Mouse (Mus musculus): ENCODE results near the gene Atp2a3. TPM values are rescaled to one million over a fixed set of nuclear protein-coding genes. Genes with fewer than 3 reads are reported as not detected.
A peak's percentile ranks its signal among the peaks of the same experiment; 100 is the strongest.

Atp2a3 gene
- polyA plus RNA-seq, 1 experiment from 2014 or later = 0.74 TPM

GRCm38 (mm10) chr11:73014831-73015344, 53.9 kb downstream of the Atp2a3 start:
- Histone ChIP-seq H3K4me1 (ENCODE audit: control insufficient read depth, insufficient read depth, low read length) (no peaks in the 10 kb centered on the region), H3K9me3 (replicated peaks; ENCODE audit: control insufficient read depth, low read length) (no peaks in the 10 kb centered on the region), H3K4me2 (ENCODE audit: low read depth, low read length) (no peak overlapping the region), H3K36me3 (replicated peaks; ENCODE audit: control insufficient read depth, insufficient read depth, low read depth, low read length) (no peaks in the 10 kb centered on the region), H3K9ac (replicated peaks; ENCODE audit: low read length) (no peak overlapping the region), H3K4me3 (ENCODE audit: low read depth, low read length) (no peak overlapping the region), H3K27ac (replicated peaks; ENCODE audit: low read depth, low read length) (no peak overlapping the region), H3K27me3 (ENCODE audit: control insufficient read depth, insufficient read depth, low read length) (peaks cover 6% of the 10 kb centered on the region)
- WGBS = 84% methylated on average over 4 of the region's 4 CpGs
- no peak for ATAC-seq (replicated peaks; ENCODE audit: insufficient number of reproducible peaks, low FRiP score, low TSS enrichment, low read depth)
- DNase-seq (ENCODE audit: low spot score) = no peak

DNA sequence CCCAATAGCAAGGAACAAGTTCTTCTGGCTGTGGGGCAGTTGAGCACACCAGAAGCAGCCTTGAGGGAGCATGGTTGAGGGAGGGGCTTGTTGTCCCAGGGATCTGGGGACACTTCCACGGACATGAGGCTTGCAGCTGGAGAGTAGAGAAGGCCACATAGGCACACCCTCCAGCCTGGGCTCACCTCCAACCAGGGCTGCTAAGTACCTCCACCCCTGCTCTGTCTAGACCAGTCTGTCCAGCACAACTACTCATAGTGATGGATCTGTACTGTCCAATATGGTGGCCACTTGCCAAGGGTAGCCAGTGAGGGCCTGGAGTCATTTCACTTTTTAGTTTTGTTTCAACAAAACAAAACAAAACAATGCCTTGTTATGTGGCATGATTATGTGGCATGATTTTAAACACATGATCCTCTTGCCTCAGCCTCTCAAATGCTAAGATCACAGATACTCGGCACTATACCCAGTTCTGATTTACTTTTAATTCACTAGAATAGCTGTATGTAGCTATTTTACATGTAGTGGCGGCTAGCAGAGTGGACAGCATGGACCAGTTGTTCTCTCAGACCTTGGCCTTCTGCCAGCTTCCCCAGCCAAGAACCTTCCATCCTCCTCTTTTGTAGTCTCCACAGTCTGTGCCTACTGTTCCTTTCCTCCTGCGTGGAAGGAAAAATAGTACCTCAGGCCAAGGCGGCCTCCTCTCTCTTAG, 54.6 kb downstream of the Atp2a3 start:
- no peak for ATAC-seq (replicated peaks; ENCODE audit: insufficient number of reproducible peaks, low FRiP score, low TSS enrichment, low read depth)
- H3K9me3 ChIP-seq (replicated peaks; ENCODE audit: control insufficient read depth, low read length) = no peaks in the 10 kb centered on the region

DNA sequence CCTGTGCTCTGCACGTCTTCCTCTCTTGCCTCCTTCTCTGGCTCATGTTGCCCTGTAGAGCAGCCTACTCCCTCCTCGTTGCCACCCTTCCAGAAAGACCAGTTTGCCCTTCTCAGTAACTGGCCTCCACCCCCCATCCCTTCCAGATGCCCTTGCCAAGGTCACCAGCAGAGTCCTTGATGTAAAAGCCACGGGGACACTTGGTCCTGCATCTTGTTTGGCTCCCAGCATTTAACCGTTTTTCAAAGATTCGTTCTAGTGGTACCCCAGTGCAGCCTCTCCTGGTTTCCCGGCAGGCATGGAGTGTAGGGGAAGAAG, 55.1 kb downstream of the Atp2a3 start:
- no peaks in the 10 kb centered on the region for H3K9me3 ChIP-seq (replicated peaks; ENCODE audit: control insufficient read depth, low read length)
- no peak overlapping the region for H3K9ac ChIP-seq (replicated peaks; ENCODE audit: low read length)
- DNase-seq (ENCODE audit: low spot score) (no peak), ATAC-seq (replicated peaks; ENCODE audit: insufficient number of reproducible peaks, low FRiP score, low TSS enrichment, low read depth) (no peak)
- H3K4me1 ChIP-seq (ENCODE audit: control insufficient read depth, insufficient read depth, low read length) = no peaks in the 10 kb centered on the region
- H3K27ac ChIP-seq (replicated peaks; ENCODE audit: low read depth, low read length) = no peak overlapping the region
- H3K36me3 ChIP-seq (replicated peaks; ENCODE audit: control insufficient read depth, insufficient read depth, low read depth, low read length) = no peaks in the 10 kb centered on the region
- 71% methylated on average over 6 of the region's 6 CpGs for WGBS
- no peak overlapping the region for H3K4me3 ChIP-seq (ENCODE audit: low read depth, low read length)
- peaks cover 12% of the 10 kb centered on the region for H3K27me3 ChIP-seq (ENCODE audit: control insufficient read depth, insufficient read depth, low read length)
- H3K4me2 ChIP-seq (ENCODE audit: low read depth, low read length) = no peak overlapping the region

More for the DNA sequence above, 54.6 kb downstream of the Atp2a3 start:
- Histone ChIP-seq H3K27me3 (ENCODE audit: control insufficient read depth, insufficient read depth, low read length) (peaks cover 12% of the 10 kb centered on the region), H3K4me1 (ENCODE audit: control insufficient read depth, insufficient read depth, low read length) (no peaks in the 10 kb centered on the region), H3K4me3 (ENCODE audit: low read depth, low read length) (no peak overlapping the region), H3K9ac (replicated peaks; ENCODE audit: low read length) (no peak overlapping the region), H3K4me2 (ENCODE audit: low read depth, low read length) (no peak overlapping the region), H3K27ac (replicated peaks; ENCODE audit: low read depth, low read length) (no peak overlapping the region), H3K36me3 (replicated peaks; ENCODE audit: control insufficient read depth, insufficient read depth, low read depth, low read length) (no peaks in the 10 kb centered on the region)
- DNase-seq (ENCODE audit: low spot score) = no peak
- 77% methylated on average over 5 of the region's 5 CpGs for WGBS

GRCm38 (mm10) chr11:73018471-73019146, 57.6 kb downstream of the Atp2a3 start, which contains the start of gene Camkk1:
Camkk1 (plus strand) TSS chr11:73019008.
- 0% methylated on average over 57 of the region's 57 CpGs for WGBS
- H3K27ac ChIP-seq (replicated peaks; ENCODE audit: low read depth, low read length) = no peak within 1 kb of the TSS

DNA sequence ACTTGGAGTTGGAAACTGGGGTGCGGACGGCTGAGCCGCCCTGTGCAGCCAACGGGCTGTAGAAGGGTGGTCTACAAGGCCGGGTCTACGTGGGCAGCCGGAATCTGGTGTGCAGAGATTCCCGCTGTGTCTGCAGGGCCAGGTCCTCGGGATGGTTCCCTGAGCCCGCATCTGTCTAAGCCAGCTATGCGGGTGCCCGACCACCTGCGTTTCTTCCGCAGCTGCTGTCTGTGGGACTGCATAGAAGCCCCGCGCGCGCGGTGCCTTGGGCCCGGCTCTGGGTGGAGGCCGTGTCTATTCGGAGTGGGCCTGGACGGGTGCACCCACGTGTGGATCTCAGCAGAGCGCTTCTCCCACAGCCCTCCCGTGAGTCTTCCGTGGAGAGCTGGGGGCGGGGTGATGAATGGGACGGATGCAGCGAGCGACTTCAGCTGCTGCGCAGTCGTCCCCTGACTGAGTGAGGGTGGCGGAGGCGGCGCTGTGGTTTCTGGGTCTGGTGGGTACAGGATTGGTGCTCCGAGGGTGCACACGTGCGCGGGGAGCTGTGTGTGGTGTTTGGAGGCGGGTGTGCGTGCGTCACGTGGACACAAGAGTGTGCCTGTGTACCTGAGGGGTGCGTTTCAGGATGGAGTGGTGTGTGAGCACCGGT, 58.3 kb downstream of the Atp2a3 start:
- peak; percentile 41 for DNase-seq (ENCODE audit: low spot score)
- Histone ChIP-seq H3K27ac (replicated peaks; ENCODE audit: low read depth, low read length) (no peak overlapping the region), H3K4me2 (ENCODE audit: low read depth, low read length) (peak overlapping the region; percentile 98), H3K36me3 (replicated peaks; ENCODE audit: control insufficient read depth, insufficient read depth, low read depth, low read length) (no peaks in the 10 kb centered on the region), H3K9me3 (replicated peaks; ENCODE audit: control insufficient read depth, low read length) (no peaks in the 10 kb centered on the region), H3K9ac (replicated peaks; ENCODE audit: low read length) (peak overlapping the region; percentile 63), H3K27me3 (ENCODE audit: control insufficient read depth, insufficient read depth, low read length) (peaks cover 14% of the 10 kb centered on the region), H3K4me1 (ENCODE audit: control insufficient read depth, insufficient read depth, low read length) (no peaks in the 10 kb centered on the region), H3K4me3 (ENCODE audit: low read depth, low read length) (peak overlapping the region; percentile 58)
- ATAC-seq (replicated peaks; ENCODE audit: insufficient number of reproducible peaks, low FRiP score, low TSS enrichment, low read depth) = peak; percentile 57
- WGBS = 1% methylated on average over 46 of the region's 46 CpGs

More at GRCm38 (mm10) chr11:73018471-73019146, 57.6 kb downstream of the Atp2a3 start, which contains the start of gene Camkk1:
- no peaks in the 10 kb centered on the region for H3K36me3 ChIP-seq (replicated peaks; ENCODE audit: control insufficient read depth, insufficient read depth, low read depth, low read length)
- peak; percentile 94 for ATAC-seq (replicated peaks; ENCODE audit: insufficient number of reproducible peaks, low FRiP score, low TSS enrichment, low read depth)
- H3K9ac ChIP-seq (replicated peaks; ENCODE audit: low read length) = peak within 1 kb of the TSS; percentile 63
- peak within 1 kb of the TSS; percentile 98 for H3K4me2 ChIP-seq (ENCODE audit: low read depth, low read length)
- peaks cover 14% of the 10 kb centered on the region for H3K27me3 ChIP-seq (ENCODE audit: control insufficient read depth, insufficient read depth, low read length)
- DNase-seq (ENCODE audit: low spot score) = peak; percentile 94
- H3K9me3 ChIP-seq (replicated peaks; ENCODE audit: control insufficient read depth, low read length) = no peaks in the 10 kb centered on the region
- H3K4me3 ChIP-seq (ENCODE audit: low read depth, low read length) = peak within 1 kb of the TSS; percentile 58
- no peaks in the 10 kb centered on the region for H3K4me1 ChIP-seq (ENCODE audit: control insufficient read depth, insufficient read depth, low read length)

DNA sequence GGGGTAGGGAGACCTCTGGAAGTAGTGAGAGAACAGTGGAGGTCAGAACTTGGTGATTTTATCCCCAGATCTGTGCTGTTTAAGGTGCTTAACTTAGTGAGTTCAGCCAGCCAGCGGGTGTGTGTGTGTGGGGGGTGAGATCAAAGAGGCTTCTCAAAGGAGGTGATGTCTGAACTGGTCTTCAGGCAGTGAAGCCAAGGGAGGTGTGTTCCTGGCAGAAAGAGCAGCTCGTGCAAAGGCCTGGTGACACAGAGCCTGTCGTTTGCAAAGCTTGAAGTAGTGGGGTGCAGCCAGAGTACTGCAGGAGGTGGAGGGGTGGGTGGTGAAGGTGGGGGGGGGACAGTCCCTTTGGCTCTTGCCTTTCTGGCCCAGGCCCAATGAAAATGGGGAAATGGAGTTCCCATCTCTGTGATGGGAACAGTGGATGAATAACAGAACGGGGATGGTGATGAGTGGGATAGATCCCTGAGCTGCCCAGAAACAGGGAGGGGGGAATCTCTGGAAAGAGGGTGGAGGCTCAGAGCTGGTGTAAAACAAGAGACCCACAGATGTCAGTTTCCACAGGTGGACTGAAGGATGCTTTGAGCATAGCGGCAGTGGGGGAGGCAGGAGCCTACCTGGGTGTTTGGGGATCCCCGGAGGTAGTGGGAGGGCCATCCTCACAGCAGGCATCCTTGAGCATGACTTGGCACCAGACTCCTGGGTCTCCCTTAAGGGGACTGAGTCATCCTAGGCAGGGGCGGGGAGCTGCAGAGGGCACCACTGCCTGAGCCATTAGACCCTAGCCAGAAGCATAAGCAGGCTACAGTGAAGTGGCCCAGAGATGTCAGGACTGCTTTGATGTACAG, 60.2 kb downstream of the Atp2a3 start:
- WGBS = 52% methylated on average over 7 of the region's 7 CpGs
- Histone ChIP-seq H3K4me3 (ENCODE audit: low read depth, low read length) (no peak overlapping the region), H3K4me2 (ENCODE audit: low read depth, low read length) (no peak overlapping the region), H3K36me3 (replicated peaks; ENCODE audit: control insufficient read depth, insufficient read depth, low read depth, low read length) (no peaks in the 10 kb centered on the region), H3K9ac (replicated peaks; ENCODE audit: low read length) (no peak overlapping the region), H3K9me3 (replicated peaks; ENCODE audit: control insufficient read depth, low read length) (no peaks in the 10 kb centered on the region), H3K27me3 (ENCODE audit: control insufficient read depth, insufficient read depth, low read length) (peaks cover 14% of the 10 kb centered on the region), H3K27ac (replicated peaks; ENCODE audit: low read depth, low read length) (no peak overlapping the region), H3K4me1 (ENCODE audit: control insufficient read depth, insufficient read depth, low read length) (no peaks in the 10 kb centered on the region)
- ATAC-seq (replicated peaks; ENCODE audit: insufficient number of reproducible peaks, low FRiP score, low TSS enrichment, low read depth) (no peak), DNase-seq (ENCODE audit: low spot score) (no peak)

- DNase-seq (ENCODE audit: low spot score) (peak; percentile 25), ATAC-seq (replicated peaks; ENCODE audit: insufficient number of reproducible peaks, low FRiP score, low TSS enrichment, low read depth) (no peak)
- Histone ChIP-seq H3K27me3 (ENCODE audit: control insufficient read depth, insufficient read depth, low read length) (peaks cover 14% of the 10 kb centered on the region), H3K4me3 (ENCODE audit: low read depth, low read length) (no peak overlapping the region), H3K4me2 (ENCODE audit: low read depth, low read length) (no peak overlapping the region), H3K36me3 (replicated peaks; ENCODE audit: control insufficient read depth, insufficient read depth, low read depth, low read length) (no peaks in the 10 kb centered on the region), H3K27ac (replicated peaks; ENCODE audit: low read depth, low read length) (no peak overlapping the region), H3K4me1 (ENCODE audit: control insufficient read depth, insufficient read depth, low read length) (no peaks in the 10 kb centered on the region), H3K9me3 (replicated peaks; ENCODE audit: control insufficient read depth, low read length) (no peaks in the 10 kb centered on the region), H3K9ac (replicated peaks; ENCODE audit: low read length) (no peak overlapping the region; the same call in 1 of the 2 replicates)
- WGBS = 49% methylated on average over 9 of the region's 9 CpGs
These were observed 62.1 kb downstream of the Atp2a3 start for GRCm38 (mm10) chr11:73023099-73023498.
